Mouse (Mus musculus) frontal cortex, adult 2 months (tissue): ENCODE measurements around the gene Cyp1a2. TPM values are rescaled to one million over a fixed set of nuclear protein-coding genes. Genes with fewer than 3 reads are reported as not detected.
A peak's percentile ranks its signal among the peaks of the same experiment; 100 is the strongest.
"Not testable (repeated sequence)": the region's sequence is repeated elsewhere in the genome, so short reads cannot be mapped to it uniquely, and the experiment has no call there.

Experiments
- DNase-seq, 2 experiments: peaks; one replicate each; pipeline ENCODE4 v3.0.0; 2022; ENCODE audit warnings: low spot score in 1 of 2; ENCODE audit errors: extremely low spot score in 1 of 2
- polyA plus RNA-seq: library from polyadenylated mRNA; depleted of rRNA; stranded (reverse); fragments of >200 nt; gene quantifications from 2 replicates; pipeline ENCODE4 v1.2.3, GENCODE M21; 2012; rRNA removed

Cyp1a2 gene
- 1.1 TPM in 1 of 2 replicates, not detected in the other for polyA plus RNA-seq

DNA sequence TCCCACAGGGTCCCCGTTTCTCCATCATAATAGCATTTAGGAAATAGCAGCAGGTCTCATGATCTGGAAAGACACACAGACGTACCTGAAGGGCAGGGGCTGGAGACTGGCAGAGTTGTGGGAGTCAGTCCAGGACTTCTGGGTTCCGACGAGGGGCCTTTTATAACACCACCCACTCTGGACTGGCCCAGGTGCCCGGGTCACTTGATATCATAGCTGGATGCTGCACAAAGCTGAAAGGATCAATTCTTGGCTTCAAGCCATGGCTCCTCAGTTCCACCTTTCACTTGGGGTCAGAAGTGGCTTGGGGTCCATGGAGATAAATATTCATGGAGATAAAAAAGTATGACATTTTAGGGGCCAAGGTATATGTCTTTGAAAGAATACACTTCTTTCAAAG is at the start of gene Cyp1a2:
Cyp1a2 (minus strand) TSS at position 184 of the 400 bp plus-strand sequence.
- no peak for DNase-seq

DNA sequence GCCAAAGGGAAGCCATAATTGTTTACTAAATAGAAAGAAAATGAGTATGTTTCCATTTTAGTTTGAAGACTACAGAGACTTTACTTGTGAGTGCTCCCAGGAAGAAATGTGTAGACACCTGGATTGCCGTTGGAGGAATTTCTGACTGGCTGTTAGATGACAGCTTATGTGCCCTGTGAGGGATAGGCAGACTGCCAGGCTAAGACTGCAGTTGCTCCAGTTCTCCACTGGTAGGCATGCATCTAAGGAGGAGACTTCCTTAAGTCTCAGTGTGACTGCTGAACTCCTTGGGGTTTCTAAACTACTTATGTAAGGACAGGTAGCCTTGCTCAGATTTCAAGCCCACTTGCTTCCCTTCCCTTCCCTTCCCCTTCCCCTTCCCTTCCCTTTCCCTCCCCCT is 44.8 kb upstream of the Cyp1a2 start:
- DNase-seq = no peak

DNA sequence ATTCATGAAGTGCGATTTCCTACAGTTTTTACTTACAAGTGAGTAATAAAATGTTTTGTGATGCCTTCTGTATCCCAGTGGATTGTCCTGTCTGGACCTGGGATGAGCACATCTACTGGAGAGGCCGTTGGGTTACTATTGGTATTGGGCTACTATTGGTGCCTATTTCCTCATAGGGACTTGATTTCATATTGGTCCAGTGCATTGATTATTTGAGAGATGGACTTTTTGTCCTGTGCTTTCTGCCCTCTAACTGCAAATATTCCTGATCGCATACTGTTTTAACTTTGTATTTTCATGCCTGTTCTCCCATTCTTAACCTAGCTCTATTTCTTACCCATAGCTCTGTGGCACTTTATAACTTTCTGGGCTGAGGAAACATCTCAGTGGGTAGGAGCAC is 41.2 kb upstream of the Cyp1a2 start:
- DNase-seq = no peak

DNA sequence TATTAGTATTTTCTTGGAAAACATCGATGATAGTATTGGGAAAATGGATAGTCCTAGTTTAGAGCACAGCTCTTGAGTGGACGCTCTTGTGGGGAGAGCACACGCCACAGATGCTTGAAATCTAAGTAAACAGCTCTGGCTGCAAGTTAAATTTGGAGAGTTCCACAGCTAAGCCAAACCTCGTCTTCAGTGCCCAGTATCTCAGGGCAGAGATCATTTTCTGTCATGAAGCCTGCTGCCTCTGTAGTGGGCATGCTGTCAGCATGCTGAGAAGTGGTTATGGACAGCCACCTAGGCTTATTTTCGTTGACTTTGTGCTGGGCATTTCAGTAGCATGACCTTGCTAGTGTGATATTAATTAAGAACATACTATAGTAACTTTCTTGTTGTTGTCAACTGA is 40.3 kb upstream of the Cyp1a2 start:
- DNase-seq = no peak

DNA sequence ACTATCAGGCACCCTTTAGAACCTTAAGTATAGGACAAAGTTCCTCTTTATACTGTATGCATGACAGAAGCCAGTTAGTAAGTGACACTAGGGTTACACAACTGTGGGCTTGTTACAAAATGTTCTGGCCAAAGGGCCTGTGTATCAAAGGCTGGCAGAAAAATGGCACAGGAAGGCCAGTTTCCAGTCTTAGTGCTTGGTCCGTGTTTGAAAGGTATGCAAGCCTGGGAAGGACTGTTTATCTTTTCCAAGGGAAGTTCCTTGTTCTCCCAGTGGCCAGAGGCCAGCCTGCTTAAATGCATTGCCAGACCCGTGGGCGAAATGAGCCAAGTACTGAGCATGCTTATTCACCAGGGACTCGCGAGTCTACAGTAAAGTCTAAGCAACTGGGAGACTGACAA is 39.8 kb upstream of the Cyp1a2 start:
- peak in 1 of 2 experiments; percentile 45 for DNase-seq

DNA sequence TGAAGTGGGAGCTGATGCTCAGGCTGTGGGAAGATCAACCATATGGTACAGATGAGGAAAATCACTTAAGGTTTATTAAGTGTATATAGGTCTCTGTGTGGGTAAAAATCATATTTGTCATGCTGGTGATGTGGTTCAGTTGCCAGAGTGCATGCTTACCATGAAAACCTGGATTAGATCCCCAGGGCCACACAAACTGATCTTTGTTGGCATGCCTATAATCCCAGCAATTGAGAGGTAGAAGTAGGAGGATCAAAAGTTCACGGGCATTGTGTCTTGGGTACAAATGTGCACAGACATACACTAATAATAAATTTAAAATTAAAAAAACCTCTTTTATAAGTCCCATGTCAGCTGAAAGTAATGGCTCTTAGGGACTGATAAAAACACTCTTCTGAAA is 38.9 kb upstream of the Cyp1a2 start:
- DNase-seq = no peak

DNA sequence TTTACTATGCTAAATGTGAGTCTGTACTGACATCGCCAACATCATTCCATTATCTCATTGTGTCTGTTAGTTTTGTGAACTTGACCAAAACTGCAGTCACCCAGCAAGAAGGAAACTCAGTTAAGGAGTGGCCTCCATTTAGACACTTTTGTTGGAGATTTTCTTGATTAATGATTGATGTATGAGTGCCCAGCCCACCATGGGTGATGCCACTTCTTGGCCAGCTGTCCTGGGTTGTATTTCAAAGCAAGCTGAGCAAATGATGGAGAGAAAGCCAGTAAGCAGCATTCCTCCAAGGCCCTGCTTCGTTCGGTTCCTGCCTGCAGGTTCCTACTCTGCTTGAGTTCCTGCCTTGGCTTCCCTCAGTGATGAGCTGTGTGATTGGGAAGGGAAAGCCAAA is 37.2 kb upstream of the Cyp1a2 start:
- DNase-seq = no peak

DNA sequence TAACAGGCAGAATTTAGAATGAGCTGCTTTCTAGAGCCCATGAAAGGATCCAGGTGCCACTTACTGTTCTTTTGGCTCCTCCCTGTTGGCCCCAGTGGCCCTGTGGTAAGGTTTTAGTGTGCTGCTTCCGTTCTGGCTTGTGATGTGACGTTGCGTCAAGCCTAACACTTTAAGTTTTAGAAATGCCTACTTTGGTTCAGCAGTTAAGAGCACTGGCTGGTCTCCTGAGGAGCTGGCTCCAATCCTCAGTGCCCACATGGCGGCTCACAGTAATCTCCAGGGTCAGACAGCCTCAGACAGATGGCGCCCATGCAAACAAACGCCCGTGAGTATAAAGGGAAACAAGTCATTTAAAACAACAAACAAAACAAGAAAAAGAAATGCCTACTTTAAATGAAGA is 34.9 kb upstream of the Cyp1a2 start:
- no peak for DNase-seq

DNA sequence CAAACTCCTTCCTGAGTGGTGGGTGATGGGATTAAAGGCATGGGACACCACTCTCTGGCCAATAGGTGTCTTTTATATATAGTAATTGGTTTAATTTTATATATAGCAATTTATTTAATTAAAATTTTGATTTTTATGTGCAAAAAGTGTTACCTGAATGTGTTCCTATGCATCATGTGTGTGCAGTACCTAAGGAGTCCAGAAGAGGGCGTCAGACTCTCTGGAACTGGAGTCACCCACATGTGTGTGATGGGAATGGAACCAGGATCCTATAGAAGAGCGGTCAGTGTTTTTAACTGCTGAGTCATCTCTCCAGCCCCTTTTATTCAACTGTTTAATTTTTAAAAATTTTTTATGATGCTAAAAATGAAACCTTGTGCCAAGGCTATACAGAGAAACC is 28.7 kb upstream of the Cyp1a2 start:
- no peak for DNase-seq

DNA sequence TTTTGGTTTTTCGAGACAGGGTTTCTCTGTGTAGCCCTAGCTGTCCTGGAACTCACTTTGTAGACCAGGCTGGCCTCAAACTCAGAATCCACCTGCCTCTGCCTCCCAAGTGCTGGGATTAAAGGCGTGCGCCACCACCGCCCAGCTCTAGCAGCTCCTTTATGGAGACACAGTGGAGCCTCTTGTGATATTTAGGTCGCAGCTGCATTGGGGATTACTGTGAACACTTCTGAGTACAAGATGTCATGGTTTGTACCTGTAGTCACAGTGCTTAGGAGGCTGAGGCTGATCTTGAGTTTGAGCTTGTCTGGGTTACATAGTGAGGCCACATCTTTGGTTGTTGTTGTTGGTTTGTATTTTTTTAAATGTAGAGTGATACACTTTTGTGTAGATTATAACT is 26.7 kb upstream of the Cyp1a2 start:
- DNase-seq = not testable (repeated sequence)

DNA sequence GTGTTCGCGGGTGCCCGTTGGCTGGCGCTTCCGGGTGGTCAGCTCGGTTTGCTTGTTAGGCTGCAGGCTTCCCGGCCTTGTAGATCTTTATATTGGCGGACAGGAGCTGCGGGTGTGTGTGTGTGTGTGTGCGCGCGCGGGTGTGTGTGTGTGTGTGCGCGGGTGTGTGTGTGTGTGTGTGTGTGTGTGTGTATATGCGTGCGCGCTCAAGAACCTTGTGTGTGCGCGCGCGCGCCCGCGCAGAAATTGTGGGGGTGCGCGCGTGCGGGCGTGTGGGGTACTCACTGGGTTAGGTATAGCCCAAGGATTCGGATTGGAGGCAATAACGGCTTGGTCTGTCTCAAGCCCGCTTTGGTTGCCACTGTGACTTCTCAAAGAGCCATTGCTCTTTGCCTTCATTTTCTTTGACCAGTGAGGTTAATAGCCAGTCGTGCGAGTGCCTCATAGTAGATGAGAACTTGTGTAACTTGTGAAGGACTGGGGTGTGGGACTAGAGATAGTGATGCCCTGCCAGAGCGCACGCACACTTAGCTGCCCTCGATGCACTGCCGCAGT is 25.3 kb upstream of the Cyp1a2 start:
- peak; percentile 28 to 72 for DNase-seq

DNA sequence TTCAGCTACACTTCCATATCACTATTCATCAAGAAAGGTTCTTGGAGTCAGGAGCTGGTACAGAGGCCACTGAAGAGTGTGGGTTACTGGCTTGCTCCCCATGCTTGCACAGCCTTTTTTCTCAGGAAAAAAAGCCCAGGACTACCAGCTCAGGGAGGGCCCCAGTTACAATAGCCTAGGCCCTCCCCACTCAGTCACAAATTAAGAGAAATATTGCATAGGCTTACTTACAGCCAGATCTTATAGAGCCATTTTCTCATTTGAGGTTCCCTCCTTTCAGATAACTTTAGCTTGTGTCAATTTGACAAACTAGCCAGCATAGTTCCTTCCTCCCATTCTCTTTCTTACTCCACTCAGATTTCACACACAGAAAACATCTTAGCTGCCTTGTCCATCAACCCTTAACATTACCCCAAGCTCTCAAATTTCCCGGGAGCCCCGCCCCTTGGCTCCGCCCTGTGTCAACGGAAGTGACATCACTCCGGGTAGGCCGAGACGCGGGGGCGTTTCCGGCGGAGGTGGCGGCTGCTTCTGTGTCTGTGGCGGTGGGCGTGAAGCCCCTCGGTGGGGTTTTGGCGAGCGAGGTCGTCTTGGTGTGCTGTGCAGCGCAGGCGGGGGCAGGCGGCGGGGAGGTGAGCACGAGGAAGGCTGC is 24.7 kb upstream of the Cyp1a2 start, which contains the start of gene Edc3:
Edc3 (plus strand) TSS at position 473 of the 652 bp plus-strand sequence.
- DNase-seq = peak; percentile 44 to 90

DNA sequence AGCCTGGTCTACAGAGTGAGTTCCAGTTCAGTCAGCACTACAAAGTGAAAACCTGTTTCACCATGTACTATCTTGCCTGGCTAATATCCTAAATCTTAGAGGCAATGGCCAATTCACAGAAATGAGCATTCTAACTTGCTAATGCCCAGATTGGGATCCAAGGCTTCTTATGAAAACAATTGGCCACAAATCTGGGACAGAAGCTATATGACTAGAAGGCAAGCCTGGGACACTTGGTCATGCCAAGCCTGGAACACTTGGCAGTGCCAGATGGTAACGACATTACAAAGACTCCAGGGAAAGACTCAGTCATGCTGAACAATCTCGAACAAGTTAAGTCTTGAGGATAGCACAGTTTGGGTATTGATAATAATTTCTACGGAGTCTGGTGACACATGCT is 23.0 kb upstream of the Cyp1a2 start:
- DNase-seq = no peak

DNA sequence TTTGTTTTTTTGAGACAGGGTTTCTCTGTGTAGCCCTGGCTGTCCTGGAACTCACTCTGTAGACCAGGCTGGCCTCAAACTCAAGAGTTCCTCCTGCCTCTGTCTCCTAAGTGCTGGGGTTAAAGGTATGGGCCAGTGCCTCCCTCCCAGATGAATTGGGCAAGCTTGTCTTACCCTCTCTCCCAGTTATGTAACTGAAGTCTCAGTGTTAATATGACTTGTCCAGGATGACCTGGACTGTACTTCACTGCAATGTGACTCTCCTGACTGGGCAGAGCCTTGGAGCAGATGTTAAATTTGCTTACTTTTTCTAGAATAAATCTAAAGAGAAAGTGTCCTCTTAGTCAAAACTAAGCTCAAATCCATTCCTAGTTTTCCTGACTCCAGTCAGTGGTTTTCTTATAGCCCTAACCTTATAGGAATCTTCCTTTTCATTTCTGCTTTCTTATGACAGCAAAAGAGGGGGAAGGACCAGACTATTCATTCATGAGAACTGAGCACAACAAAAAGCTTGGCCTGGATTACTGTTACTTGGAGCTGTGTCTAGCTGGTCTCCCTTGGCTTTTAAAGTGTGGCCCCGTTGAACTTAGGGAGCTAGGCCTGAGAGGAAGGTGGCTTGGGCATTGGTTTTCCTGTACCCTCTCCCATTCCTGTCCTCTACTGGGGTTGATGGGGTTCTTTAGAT is 15.1 kb upstream of the Cyp1a2 start:
- peak in 1 of 2 experiments; percentile 68 for DNase-seq

DNA sequence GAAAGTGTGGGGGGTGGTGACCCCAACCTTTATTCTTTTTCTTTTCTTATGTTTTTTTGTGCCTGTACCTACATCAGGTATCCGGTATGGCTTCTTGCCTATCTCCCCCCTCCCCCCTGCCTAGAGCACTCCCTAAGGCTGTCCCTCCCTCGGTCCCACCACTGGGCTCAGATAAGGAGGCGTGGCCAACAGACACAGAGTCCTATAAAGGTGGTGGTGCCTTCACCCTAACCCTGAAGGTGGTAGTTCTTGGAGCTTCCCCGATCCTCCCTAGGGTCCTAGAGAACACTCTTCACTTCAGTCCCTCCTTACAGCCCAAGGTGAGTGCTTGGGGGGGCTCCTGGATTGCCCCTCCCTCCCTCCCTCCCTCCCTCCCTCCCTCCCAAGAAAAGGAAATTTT is 13.9 kb upstream of the Cyp1a2 start:
- DNase-seq = no peak

DNA sequence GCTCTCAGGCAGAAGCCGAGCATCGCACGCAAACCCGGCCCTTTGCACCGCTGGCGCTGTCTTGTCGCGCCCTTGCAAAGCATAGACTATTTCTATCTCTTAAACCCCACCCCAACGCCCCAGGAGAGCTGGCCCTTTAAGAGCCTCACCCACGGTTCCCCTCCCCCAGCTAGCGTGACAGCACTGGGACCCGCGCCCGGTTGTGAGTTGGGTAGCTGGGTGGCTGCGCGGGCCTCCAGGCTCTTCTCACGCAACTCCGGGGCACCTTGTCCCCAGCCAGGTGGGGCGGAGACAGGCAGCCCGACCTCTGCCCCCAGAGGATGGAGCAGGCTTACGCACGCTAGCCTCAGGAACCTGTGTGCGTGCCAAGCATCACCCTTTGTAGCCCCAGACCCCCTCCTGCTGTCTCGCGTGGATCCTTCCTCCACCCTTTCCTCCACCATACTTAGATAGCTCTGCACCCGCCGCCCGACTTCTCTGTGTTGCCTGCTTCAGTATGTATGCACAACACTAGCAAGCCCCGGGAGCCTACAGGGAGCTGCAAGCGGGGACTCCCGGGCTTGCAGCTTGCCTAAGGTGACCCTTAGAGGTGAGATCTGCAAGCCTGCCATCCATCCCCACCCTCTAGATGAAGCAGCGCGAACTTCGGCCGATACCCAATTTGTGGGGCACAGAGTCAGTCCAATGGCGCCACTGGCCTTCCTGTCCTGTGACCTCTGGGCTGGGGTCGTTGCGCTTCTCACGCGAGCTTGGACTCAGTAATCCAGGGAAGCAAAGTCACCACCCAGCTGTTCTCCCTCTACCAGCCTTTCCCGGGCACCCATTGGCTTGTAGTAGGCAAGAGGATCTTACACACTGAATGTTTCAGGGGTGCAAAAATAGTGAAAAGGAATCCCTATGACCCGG is 13.1 kb upstream of the Cyp1a2 start:
- peak; percentile 7 to 80 for DNase-seq

DNA sequence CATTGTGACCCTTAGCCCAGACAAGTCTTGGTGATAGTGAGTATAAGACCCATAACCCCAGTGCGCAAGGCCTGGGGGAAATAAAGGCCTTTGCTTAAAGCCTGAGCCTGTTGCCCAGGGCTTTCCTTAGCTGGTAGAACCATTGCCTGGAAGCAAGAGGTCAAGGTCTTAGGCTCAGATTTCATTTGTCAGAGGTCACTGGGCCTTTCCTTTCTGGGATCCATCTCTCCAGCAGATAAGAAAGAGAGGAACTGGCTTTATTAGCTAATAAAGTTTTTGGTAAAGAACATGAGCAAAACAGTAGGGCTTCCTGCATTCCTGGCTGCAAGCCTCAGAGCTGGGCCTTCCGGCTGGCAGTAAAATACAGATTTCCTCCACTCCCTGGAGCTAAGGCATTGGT is 10.6 kb upstream of the Cyp1a2 start:
- no peak for DNase-seq

DNA sequence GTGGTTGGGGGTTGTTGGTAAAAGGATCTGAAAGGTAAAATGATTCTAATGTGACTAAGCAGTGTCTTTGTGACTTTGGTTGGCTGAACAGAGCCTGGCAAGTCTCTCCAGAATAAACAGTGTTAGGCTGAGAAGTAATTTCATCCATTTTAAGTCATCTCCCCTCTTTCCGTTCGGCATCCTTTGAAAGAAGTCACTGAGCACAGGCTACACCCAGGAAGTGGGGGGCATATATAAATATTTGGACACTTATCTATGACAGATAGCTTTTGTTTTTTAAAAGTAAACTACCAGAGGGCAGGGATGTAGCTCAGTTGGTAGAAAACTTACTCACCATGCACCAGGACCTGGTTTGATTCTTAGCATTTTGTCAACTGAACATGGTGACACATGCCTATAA is 5.1 kb upstream of the Cyp1a2 start:
- DNase-seq = no peak

DNA sequence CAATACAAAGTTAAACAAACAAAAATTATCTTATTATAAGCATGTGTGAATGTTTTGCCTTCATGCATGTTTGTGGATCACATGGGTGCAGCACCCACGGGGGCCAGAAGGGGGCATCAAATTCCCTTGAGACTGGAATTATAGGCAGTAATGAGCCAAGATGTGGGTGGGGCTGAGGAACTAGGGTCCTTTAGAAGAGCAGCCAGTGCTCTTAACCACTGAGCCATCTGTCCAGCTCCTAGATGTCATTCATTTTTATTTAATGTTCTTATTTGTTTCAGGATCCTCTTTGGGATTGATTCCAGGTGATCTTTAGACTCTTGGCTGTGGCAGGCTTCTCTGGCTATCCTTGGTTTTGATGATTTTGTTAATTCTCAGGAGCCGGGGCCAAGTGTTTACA is 4.7 kb upstream of the Cyp1a2 start:
- DNase-seq = no peak

DNA sequence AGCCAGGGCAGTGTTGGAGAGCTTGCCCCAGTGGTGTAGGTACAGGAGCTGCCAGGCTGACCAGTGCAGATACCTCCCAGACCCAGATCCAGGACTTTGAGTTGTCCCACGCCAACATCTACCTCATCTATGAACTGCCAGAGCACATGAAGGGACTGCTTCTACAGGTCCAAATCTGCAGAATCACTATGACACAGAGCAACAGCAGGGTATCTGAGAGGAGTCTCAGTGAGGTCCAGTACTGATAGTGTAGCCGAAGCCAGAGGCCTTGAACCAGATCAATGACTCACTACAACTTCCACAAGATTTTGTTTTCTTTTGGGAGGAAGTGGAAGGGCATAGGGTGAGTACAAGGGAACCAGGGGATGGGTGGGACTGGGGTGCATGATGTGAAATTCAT is 4.2 kb upstream of the Cyp1a2 start, which contains the start of gene Cyp1a1:
Cyp1a1 (plus strand) TSS at position 178 of the 400 bp plus-strand sequence.
- no peak for DNase-seq

DNA sequence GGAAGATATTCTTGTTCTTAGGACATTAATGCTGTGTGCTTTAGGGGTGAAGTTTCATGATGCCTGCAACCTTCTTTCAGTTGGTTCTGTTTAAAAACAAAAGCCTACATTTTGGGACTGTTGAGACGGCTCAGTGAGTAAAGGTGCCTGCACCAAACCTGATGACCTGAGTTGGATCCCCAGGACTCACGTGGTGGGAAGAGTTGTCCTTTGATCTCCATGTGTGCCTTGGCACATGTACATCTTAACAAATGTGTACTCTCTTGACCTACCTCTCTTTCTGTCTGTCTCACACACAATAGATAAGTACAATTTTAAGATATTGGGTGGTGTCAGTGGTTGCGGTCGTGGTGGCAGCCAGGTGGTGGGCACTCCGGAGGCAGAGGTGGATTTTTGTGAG is 2.5 kb upstream of the Cyp1a2 start:
- no peak for DNase-seq
